Mouse (Mus musculus): Measurements from ENCODE around the gene Gm17949. TPM values are rescaled to one million over a fixed set of nuclear protein-coding genes. Genes with fewer than 3 reads are reported as not detected.

The Gm17949 gene
- under 1 TPM in 1 of 2 experiments, not detected in 1; 0.50 TPM for total RNA-seq (2021)

GRCm38 (mm10) chr17:57011236-57012141 is at the start of gene Gm17949, which contains the start of gene Gtf2f1:
Gene Gm17949 (plus strand): TSS chr17:57011469.
Gene Gtf2f1 (minus strand): TSS chr17:57011288.
- intact Hi-C loops (cut with DNase I) = loop anchor here (1.0 kb wide), 3 partner anchors 14 to 48 kb away; partner anchors contain the start of genes Alkbh7, Clpp, Crb3 and Slc25a23

GRCm38 (mm10) chr17:56961880-56962279 is 49.4 kb upstream of the Gm17949 start:
- DNase-seq (ENCODE audit: low spot score in 2 of 2) = no peak
- intact Hi-C loops (cut with DNase I) = no loop called here

More at GRCm38 (mm10) chr17:57011236-57012141, at the start of gene Gm17949, which contains the start of gene Gtf2f1:
- peak; percentile 95 to 99 for DNase-seq (ENCODE audit: low spot score in 2 of 2)

GRCm38 (mm10) chr17:56962642-56963405 is 48.4 kb upstream of the Gm17949 start:
- intact Hi-C loops (cut with DNase I) = no loop called here
- no peak for DNase-seq (ENCODE audit: low spot score in 2 of 2)

- intact Hi-C loops (cut with DNase I) = no loop called here
- no peak for DNase-seq (ENCODE audit: low spot score in 2 of 2)
Observed at GRCm38 (mm10) chr17:56963646-56964045, 47.6 kb upstream of the Gm17949 start.

GRCm38 (mm10) chr17:56969321-56969720 is 41.9 kb upstream of the Gm17949 start:
- intact Hi-C loops (cut with DNase I) = no loop called here
- DNase-seq (ENCODE audit: low spot score in 2 of 2) = no peak

GRCm38 (mm10) chr17:56970081-56970480 is 41.2 kb upstream of the Gm17949 start:
- no peak for DNase-seq (ENCODE audit: low spot score in 2 of 2)
- intact Hi-C loops (cut with DNase I) = no loop called here

- intact Hi-C loops (cut with DNase I) = no loop called here
- DNase-seq (ENCODE audit: low spot score in 2 of 2) = no peak
Observed at GRCm38 (mm10) chr17:56973956-56974707, 37.1 kb upstream of the Gm17949 start.

- intact Hi-C loops (cut with DNase I) = no loop called here
- DNase-seq (ENCODE audit: low spot score in 2 of 2) = peak in 1 of 2 experiments; percentile 4
Observed at GRCm38 (mm10) chr17:56974708-56975240, 36.5 kb upstream of the Gm17949 start.

GRCm38 (mm10) chr17:56975391-56975790 is 35.9 kb upstream of the Gm17949 start:
- DNase-seq (ENCODE audit: low spot score in 2 of 2) = no peak
- intact Hi-C loops (cut with DNase I) = no loop called here

- intact Hi-C loops (cut with DNase I) = no loop called here
- DNase-seq (ENCODE audit: low spot score in 2 of 2) = no peak
Observed at GRCm38 (mm10) chr17:56976531-56977390, 34.5 kb upstream of the Gm17949 start.

GRCm38 (mm10) chr17:56979524-56979923 is 31.7 kb upstream of the Gm17949 start:
- intact Hi-C loops (cut with DNase I) = no loop called here
- no peak for DNase-seq (ENCODE audit: low spot score in 2 of 2)

- no peak for DNase-seq (ENCODE audit: low spot score in 2 of 2)
- intact Hi-C loops (cut with DNase I) = no loop called here
Observed at GRCm38 (mm10) chr17:56981049-56981448, 30.2 kb upstream of the Gm17949 start.

- intact Hi-C loops (cut with DNase I) = no loop called here
- DNase-seq (ENCODE audit: low spot score in 2 of 2) = no peak
Observed at GRCm38 (mm10) chr17:56982013-56982412, 29.3 kb upstream of the Gm17949 start, which contains the start of gene Acer1. Gene Acer1 (minus strand): TSS chr17:56982126.

GRCm38 (mm10) chr17:56984886-56985285 is 26.4 kb upstream of the Gm17949 start:
- intact Hi-C loops (cut with DNase I) = loop anchor here (5.0 kb wide), 1 partner anchor 178 kb away; no protein-coding TSS in a partner anchor
- DNase-seq (ENCODE audit: low spot score in 2 of 2) = no peak

- DNase-seq (ENCODE audit: low spot score in 2 of 2) = no peak
- intact Hi-C loops (cut with DNase I) = loop anchor here (5.0 kb wide), 1 partner anchor 178 kb away; no protein-coding TSS in a partner anchor
Observed at GRCm38 (mm10) chr17:56985656-56986055, 25.6 kb upstream of the Gm17949 start.

GRCm38 (mm10) chr17:56986105-56986805 is 25.0 kb upstream of the Gm17949 start:
- intact Hi-C loops (cut with DNase I) = loop anchor here (5.0 kb wide), 1 partner anchor 179 kb away; no protein-coding TSS in a partner anchor
- DNase-seq (ENCODE audit: low spot score in 2 of 2) = no peak

GRCm38 (mm10) chr17:56988441-56988840 is 22.8 kb upstream of the Gm17949 start:
- intact Hi-C loops (cut with DNase I) = loop anchor here (2.0 to 5.0 kb wide), 2 partner anchors 54 to 181 kb away; partner anchors contain the start of gene Mllt1
- no peak for DNase-seq (ENCODE audit: low spot score in 2 of 2)
